Mouse (Mus musculus) thymus, postnatal 0 days (tissue): ENCODE measurements around the gene Krt6b. TPM values are rescaled to one million over a fixed set of nuclear protein-coding genes. Genes with fewer than 3 reads are reported as not detected.

Experiments
- microRNA-seq: library from miRNA; unstranded; fragments of <30 nt; microRNA quantifications from one replicate; pipeline ENCODE4, GENCODE M21; 2016; ENCODE audit warnings: borderline number of aligned reads
- polyA plus RNA-seq: library from polyadenylated mRNA; unstranded; fragments of >200 nt; fragmentation: Nextera tagmentation; extraction: Ambion mirVana; gene quantifications from 2 replicates; pipeline ENCODE4 v1.2.1, GENCODE M21; 2015

Krt6b gene
- polyA plus RNA-seq, 1 experiment from 2014 or later: 0.94 TPM

Small RNA genes within 50 kb of the gene (microRNA-seq; reads per million reads assigned to microRNA genes)
- not detected for gene Gm44323
- gene Gm44342: not detected
- not detected for gene Gm44383
- not detected for gene Gm44479

Other genes starting within 250 kb of the Krt6b start
- gene Krt87, start 241.5 kb downstream of the Krt6b start, polyA plus RNA-seq: 0.51 and 0.91 TPM in 2 replicates
- gene Krt88, start 232.5 kb downstream of the Krt6b start, polyA plus RNA-seq: 0.28 TPM in 1 of 2 replicates, not detected in the other
- 0.47 and 0.48 TPM in 2 replicates for gene Krt81, start 216.5 kb downstream of the Krt6b start, polyA plus RNA-seq
- 0.28 and 0.46 TPM in 2 replicates for gene Krt86, start 206.8 kb downstream of the Krt6b start, polyA plus RNA-seq
- 1.0 and 1.7 TPM in 2 replicates for gene Krt83, start 188.8 kb downstream of the Krt6b start, polyA plus RNA-seq
- gene Gm49425, start 163.0 kb downstream of the Krt6b start, polyA plus RNA-seq: 0.13 and 0.39 TPM in 2 replicates
- gene Krt84, start 147.5 kb downstream of the Krt6b start, polyA plus RNA-seq: 0.29 and 0.31 TPM in 2 replicates
- 0.05 and 0.08 TPM in 2 replicates for gene Krt82, start 129.6 kb downstream of the Krt6b start, polyA plus RNA-seq
- 0.06 and 0.18 TPM in 2 replicates for gene Krt90, start 117.3 kb downstream of the Krt6b start, polyA plus RNA-seq
- gene Krt75, start 106.4 kb downstream of the Krt6b start, polyA plus RNA-seq: 0.21 and 0.27 TPM in 2 replicates
- gene Gm5414, start 52.1 kb downstream of the Krt6b start, polyA plus RNA-seq: not detected in 2 replicates
- gene Gm5478, start 32.9 kb downstream of the Krt6b start, polyA plus RNA-seq: not detected in 2 replicates
- gene Krt6a, start 14.0 kb upstream of the Krt6b start, polyA plus RNA-seq: 3.4 and 7.7 TPM in 2 replicates
- 110 and 117 TPM in 2 replicates for gene Krt5, start 32.6 kb upstream of the Krt6b start, polyA plus RNA-seq
- gene Krt71, start 62.8 kb upstream of the Krt6b start, polyA plus RNA-seq: 1.5 and 1.7 TPM in 2 replicates
- 0.50 and 0.61 TPM in 2 replicates for gene Krt72, start 106.2 kb upstream of the Krt6b start, polyA plus RNA-seq
- 0.42 and 0.60 TPM in 2 replicates for gene Krt73, start 122.1 kb upstream of the Krt6b start, polyA plus RNA-seq
- gene Krt2, start 137.9 kb upstream of the Krt6b start, polyA plus RNA-seq: 0.12 and 0.21 TPM in 2 replicates
- gene Krt1, start 170.5 kb upstream of the Krt6b start, polyA plus RNA-seq: 0.45 and 0.65 TPM in 2 replicates
- gene Krt77, start 189.4 kb upstream of the Krt6b start, polyA plus RNA-seq: 0.63 and 0.78 TPM in 2 replicates
- gene Krt76, start 212.6 kb upstream of the Krt6b start, polyA plus RNA-seq: 0.51 and 0.74 TPM in 2 replicates
- 1.2 and 43.4 TPM in 2 replicates for gene Krt4, start 244.4 kb upstream of the Krt6b start, polyA plus RNA-seq